Mouse (Mus musculus) hindbrain, embryonic 16.5 days (tissue): Measurements from ENCODE around the gene Clec4n. TPM values are rescaled to one million over a fixed set of nuclear protein-coding genes. Genes with fewer than 3 reads are reported as not detected.
"Not testable (repeated sequence)": the region's sequence is repeated elsewhere in the genome, so short reads cannot be mapped to it uniquely, and the experiment has no call there.

Source experiments
- ATAC-seq: fragments of 200-750 bp; cut with Nextera tagmentation; 2 replicates; pipeline ENCODE4 v1.8.0; 2017; ENCODE audit warnings: moderate TSS enrichment, moderate library complexity
- H3K27ac ChIP-seq: fragments of 300-500 bp; sonication (generic); 2 replicates; pipeline ENCODE4 v1.5.1; 2014; ENCODE audit warnings: low read depth, mild to moderate bottlenecking, control low read depth, low read length, moderate library complexity
- H3K27me3 ChIP-seq: fragments of 300-500 bp; sonication (generic); replicated peaks from 2 replicates; pipeline ENCODE4 v1.6.1; 2014; ENCODE audit warnings: low read length; ENCODE audit not compliant: control insufficient read depth, insufficient read depth
- H3K36me3 ChIP-seq: fragments of 300-500 bp; sonication (generic); 2 replicates; pipeline ENCODE4 v1.6.1; 2014; ENCODE audit warnings: mild to moderate bottlenecking, low read length, moderate library complexity, mixed read lengths; ENCODE audit not compliant: control insufficient read depth, insufficient read depth
- H3K4me1 ChIP-seq: fragments of 300-500 bp; sonication (generic); 2 replicates; pipeline ENCODE4 v1.6.1; 2014; ENCODE audit warnings: low read depth, low read length; ENCODE audit not compliant: control insufficient read depth, insufficient read depth
- H3K4me2 ChIP-seq: fragments of 300-500 bp; sonication (generic); 2 replicates; pipeline ENCODE4 v1.6.1; 2014; ENCODE audit warnings: mild to moderate bottlenecking, low read length, control low read depth, moderate library complexity
- H3K4me3 ChIP-seq: fragments of 300-500 bp; sonication (generic); 2 replicates; pipeline ENCODE4 v1.5.1; 2014; ENCODE audit warnings: mild to moderate bottlenecking, low read length, control low read depth, moderate library complexity
- H3K9ac ChIP-seq: fragments of 300-500 bp; sonication (generic); 2 replicates; pipeline ENCODE4 v1.6.1; 2014; ENCODE audit warnings: low read depth, mild to moderate bottlenecking, control low read depth, low read length, moderate library complexity
- H3K9me3 ChIP-seq: fragments of 300-500 bp; sonication (generic); 2 replicates; pipeline ENCODE4 v1.6.1; 2014; ENCODE audit warnings: mild to moderate bottlenecking, low read length, moderate library complexity; ENCODE audit not compliant: control insufficient read depth
- whole genome bisulfite sequencing: fragments of 180-500 bp; shearing (Covaris S2); extraction: QIAGEN DNeasy Blood & Tissue Kit; methylation state at CpG from one replicate; pipeline ENCODE4 v1.1.7; 2014; 5-methylcytosine and 5-hydroxymethylcytosine counted together
- polyA plus RNA-seq: library from polyadenylated mRNA; unstranded; fragments of >200 nt; fragmentation: Nextera tagmentation; extraction: Ambion mirVana; gene quantifications from 2 replicates; pipeline ENCODE4 v1.2.1, GENCODE M21; 2015

Gene Clec4n
- polyA plus RNA-seq, result 1.1 TPM in 2 replicates

- Histone ChIP-seq H3K4me1 (no peaks in the 10 kb centered on the region), H3K27me3 (no peaks in the 10 kb centered on the region), H3K9me3 (no peaks in the 10 kb centered on the region), H3K4me3 (no peak within 1 kb of the TSS), H3K4me2 (no peak within 1 kb of the TSS), H3K27ac (no peak within 1 kb of the TSS), H3K9ac (no peak within 1 kb of the TSS), H3K36me3 (no peaks in the 10 kb centered on the region)
- ATAC-seq, result no peak
- 74% methylated on average over 3 of the region's 3 CpGs for WGBS
Measured at GRCm38 (mm10) chr6:123229644-123230043, at the start of gene Clec4n. Gene Clec4n, plus strand, starts transcription at chr6:123229843.

GRCm38 (mm10) chr6:123184862-123185261 is 44.8 kb upstream of the Clec4n start:
- H3K4me1 ChIP-seq, H3K4me3 ChIP-seq, H3K9me3 ChIP-seq, H3K4me2 ChIP-seq, H3K36me3 ChIP-seq, H3K27ac ChIP-seq, ATAC-seq, H3K27me3 ChIP-seq, H3K9ac ChIP-seq: not testable (repeated sequence)
- 81% methylated on average over 2 of the region's 2 CpGs for WGBS

- no peak overlapping the region for H3K4me2 ChIP-seq
- ATAC-seq, result no peak
- no peak overlapping the region for H3K4me3 ChIP-seq
- no peak overlapping the region for H3K9ac ChIP-seq
- no peaks in the 10 kb centered on the region for H3K36me3 ChIP-seq
- H3K27me3 ChIP-seq, result no peaks in the 10 kb centered on the region
- H3K4me1 ChIP-seq, result no peaks in the 10 kb centered on the region
- no peaks in the 10 kb centered on the region for H3K9me3 ChIP-seq
- WGBS, result 88% methylated on average over 1 of the region's 1 CpGs
- no peak overlapping the region for H3K27ac ChIP-seq
Measured at GRCm38 (mm10) chr6:123207187-123208076, 22.2 kb upstream of the Clec4n start.

- not testable (repeated sequence) for H3K27ac ChIP-seq, ATAC-seq, H3K27me3 ChIP-seq, H3K4me3 ChIP-seq, H3K4me1 ChIP-seq, H3K4me2 ChIP-seq, H3K9me3 ChIP-seq, H3K36me3 ChIP-seq, H3K9ac ChIP-seq
Measured at GRCm38 (mm10) chr6:123208077-123208439, 21.6 kb upstream of the Clec4n start.

- Histone ChIP-seq H3K27me3 (no peaks in the 10 kb centered on the region), H3K27ac (no peak overlapping the region), H3K4me3 (no peak overlapping the region), H3K9ac (no peak overlapping the region), H3K9me3 (no peaks in the 10 kb centered on the region), H3K4me2 (no peak overlapping the region), H3K4me1 (no peaks in the 10 kb centered on the region), H3K36me3 (no peaks in the 10 kb centered on the region)
- 85% methylated on average over 1 of the region's 1 CpGs for WGBS
- no peak for ATAC-seq
Measured at GRCm38 (mm10) chr6:123211726-123212125, 17.9 kb upstream of the Clec4n start.

GRCm38 (mm10) chr6:123227519-123228166 is 2.0 kb upstream of the Clec4n start:
- no peaks in the 10 kb centered on the region for H3K9me3 ChIP-seq
- WGBS, result 78% methylated on average over 2 of the region's 2 CpGs

GRCm38 (mm10) chr6:123231149-123231548 is 1.5 kb downstream of the Clec4n start:
- Histone ChIP-seq H3K4me2 (no peak overlapping the region), H3K4me1 (no peaks in the 10 kb centered on the region), H3K4me3 (no peak overlapping the region), H3K27me3 (no peaks in the 10 kb centered on the region), H3K9ac (no peak overlapping the region), H3K9me3 (no peaks in the 10 kb centered on the region), H3K36me3 (no peaks in the 10 kb centered on the region), H3K27ac (no peak overlapping the region)
- WGBS, result 68% methylated on average over 2 of the region's 2 CpGs
- no peak for ATAC-seq

More at GRCm38 (mm10) chr6:123227519-123228166, 2.0 kb upstream of the Clec4n start:
- Histone ChIP-seq H3K4me1 (no peaks in the 10 kb centered on the region), H3K4me3 (no peak overlapping the region), H3K4me2 (no peak overlapping the region), H3K27ac (no peak overlapping the region), H3K36me3 (no peaks in the 10 kb centered on the region), H3K27me3 (no peaks in the 10 kb centered on the region), H3K9ac (no peak overlapping the region)
- ATAC-seq, result no peak

GRCm38 (mm10) chr6:123237582-123237981 is 7.9 kb downstream of the Clec4n start:
- Histone ChIP-seq H3K36me3 (no peaks in the 10 kb centered on the region), H3K4me3 (no peak overlapping the region), H3K4me2 (no peak overlapping the region), H3K4me1 (no peaks in the 10 kb centered on the region), H3K27ac (no peak overlapping the region), H3K27me3 (no peaks in the 10 kb centered on the region), H3K9ac (no peak overlapping the region), H3K9me3 (no peaks in the 10 kb centered on the region)
- no peak for ATAC-seq

GRCm38 (mm10) chr6:123244201-123244600 is 14.6 kb downstream of the Clec4n start:
- H3K4me3 ChIP-seq, result no peak overlapping the region

More at GRCm38 (mm10) chr6:123244201-123244600, 14.6 kb downstream of the Clec4n start:
- ATAC-seq, result no peak
- no peak overlapping the region for H3K9ac ChIP-seq
- H3K36me3 ChIP-seq, result no peaks in the 10 kb centered on the region
- H3K27ac ChIP-seq, result no peak overlapping the region
- no peaks in the 10 kb centered on the region for H3K27me3 ChIP-seq
- no peaks in the 10 kb centered on the region for H3K4me1 ChIP-seq
- H3K4me2 ChIP-seq, result no peak overlapping the region
- H3K9me3 ChIP-seq, result no peaks in the 10 kb centered on the region
- 89% methylated on average over 5 of the region's 5 CpGs for WGBS
